Mouse (Mus musculus): ENCODE measurements around the gene Akr1c14.

DNA sequence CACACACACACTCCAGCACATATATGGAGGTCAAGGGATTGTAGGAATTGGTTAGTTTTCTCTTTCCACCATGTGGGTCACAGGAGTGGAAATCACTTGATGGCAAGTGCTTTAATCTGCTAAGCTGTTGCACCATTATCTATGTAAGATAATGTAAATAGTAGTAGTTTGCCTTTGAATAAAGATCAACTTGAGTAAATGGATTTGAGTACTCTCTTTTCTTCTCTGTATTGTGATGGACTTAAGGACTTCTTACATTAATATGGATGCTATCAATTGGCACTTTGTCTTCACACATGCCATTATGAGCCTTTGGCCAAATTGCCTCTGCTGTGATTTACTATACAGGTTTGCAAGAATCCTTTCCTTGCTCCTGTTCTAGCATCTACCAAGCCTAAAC lies 31.1 kb downstream of the Akr1c14 start:
- TF ChIP-seq CTCF (IDR thresholded peaks at IDR 0.05; ENCODE audit: low read depth, low read length) = no peak
- no peak for TF ChIP-seq TAL1 (conservative IDR thresholded peaks at IDR 0.05; ENCODE audit: low read depth, low read length)
- TF ChIP-seq GATA1 (IDR thresholded peaks at IDR 0.05; ENCODE audit: borderline replicate concordance, low read length) = no peak
